Mouse (Mus musculus): ENCODE data around the gene Aacs.

GRCm38 (mm10) chr5:125497821-125498600 lies 22.4 kb downstream of the Aacs start:
- peak; percentile 50; the same call in 1 of the 2 replicates for TF ChIP-seq CTCF (IDR thresholded peaks at IDR 0.05; ENCODE audit: extremely low read depth, insufficient read length, insufficient replicate concordance, low read depth, low read length)
- TF ChIP-seq POLR2A (IDR thresholded peaks at IDR 0.05; ENCODE audit: low read depth, low read length) = no peak
